Comparison of ENCODE assay signal across 8 mouse cellular contexts in genomic region chr7:58730201-58730600, GRCm38 (mm10).
DNase-seq lines count a peak whose midpoint lies in the region; ATAC-seq lines count a peak whose summit lies in the region.

No protein-coding gene starts in this region.

- no peak overlapping the region for H3K4me2 ChIP-seq in forebrain, embryonic 15.5 days (replicated peaks)
- H3K4me2 ChIP-seq in forebrain, embryonic 12.5 days: no peak overlapping the region

- 58% methylated on average over 8 of the region's 8 CpGs for WGBS in forebrain, embryonic 15.5 days
- 82% methylated on average over 8 of the region's 8 CpGs for WGBS in forebrain, embryonic 12.5 days

- peaks cover 5% of the 10 kb centered on the region; the same call in 1 of the 2 replicates for H3K4me1 ChIP-seq in forebrain, embryonic 15.5 days
- H3K4me1 ChIP-seq in forebrain, embryonic 12.5 days: no peaks in the 10 kb centered on the region

- DNase-seq in right cerebral cortex, adult 18-20 months: peak; percentile 89
- no peak for DNase-seq in right cerebral cortex, postnatal 4 days
- DNase-seq in layer of hippocampus, adult 9-10 months (ENCODE audit: low spot score): peak; percentile 63
- DNase-seq in right cerebral cortex, postnatal 36 days (ENCODE audit: low spot score in 2 of 2): peak; percentile 74 to 84
- no peak for DNase-seq in urinary bladder, adult 2 months (ENCODE audit: low spot score)
- DNase-seq in spleen, postnatal 4 days (ENCODE audit: low spot score in 2 of 2): no peak

- H3K27me3 ChIP-seq in forebrain, embryonic 15.5 days: no peaks in the 10 kb centered on the region
- no peaks in the 10 kb centered on the region for H3K27me3 ChIP-seq in forebrain, embryonic 12.5 days

- H3K36me3 ChIP-seq in forebrain, embryonic 15.5 days: no peaks in the 10 kb centered on the region
- H3K36me3 ChIP-seq in forebrain, embryonic 12.5 days (replicated peaks): no peaks in the 10 kb centered on the region

- peak; percentile 68 for ATAC-seq in forebrain, embryonic 15.5 days (replicated peaks)
- no peak for ATAC-seq in forebrain, embryonic 12.5 days (ENCODE audit: low FRiP score)

- no peak overlapping the region for H3K27ac ChIP-seq in forebrain, embryonic 15.5 days (replicated peaks)
- H3K27ac ChIP-seq in forebrain, embryonic 12.5 days: no peak overlapping the region

- H3K4me3 ChIP-seq in forebrain, embryonic 15.5 days: no peak overlapping the region
- H3K4me3 ChIP-seq in forebrain, embryonic 12.5 days (replicated peaks): no peak overlapping the region

- H3K9ac ChIP-seq in forebrain, embryonic 15.5 days (replicated peaks): no peak overlapping the region
- H3K9ac ChIP-seq in forebrain, embryonic 12.5 days: no peak overlapping the region

- H3K9me3 ChIP-seq in forebrain, embryonic 15.5 days: no peaks in the 10 kb centered on the region
- H3K9me3 ChIP-seq in forebrain, embryonic 12.5 days: no peaks in the 10 kb centered on the region

Comparison
In these comparisons a context has a peak if more than half of its experiments do, and no peak if none do; other contexts are left out.
1. DNase-seq: peak in right cerebral cortex, adult 18-20 months (single experiment), layer of hippocampus, adult 9-10 months (single experiment) and right cerebral cortex, postnatal 36 days (2 of 2); none in right cerebral cortex, postnatal 4 days (single experiment), urinary bladder, adult 2 months (single experiment) and spleen, postnatal 4 days (0 of 2).